Mouse (Mus musculus) lung, postnatal 0 days (tissue): Measurements from ENCODE around the gene Syngr4. TPM values are rescaled to one million over a fixed set of nuclear protein-coding genes. Genes with fewer than 3 reads are reported as not detected.
A peak's percentile ranks its signal among the peaks of the same experiment; 100 is the strongest.

Source experiments
- ATAC-seq: fragments of 200-750 bp; cut with Nextera tagmentation; 2 replicates; pipeline ENCODE4 v1.8.0; 2017; ENCODE audit warnings: moderate library complexity
- DNase-seq: peaks from one replicate; pipeline ENCODE4 v3.0.0-alpha.2; 2016; ENCODE audit warnings: low spot score
- H3K27ac ChIP-seq: fragments of 300-500 bp; sonication (generic); 2 replicates; pipeline ENCODE4 v1.5.1; 2014; ENCODE audit warnings: antibody characterized with exemption, mild to moderate bottlenecking, low read length, mixed read lengths
- H3K27me3 ChIP-seq: fragments of 300-500 bp; sonication (generic); replicated peaks from 2 replicates; pipeline ENCODE4 v1.6.1; 2014; ENCODE audit warnings: low read length, mixed read lengths; ENCODE audit not compliant: insufficient read depth
- H3K36me3 ChIP-seq: fragments of 300-500 bp; sonication (generic); 2 replicates; pipeline ENCODE4 v1.6.1; 2014; ENCODE audit warnings: low read length, mixed read lengths; ENCODE audit not compliant: insufficient read depth
- H3K4me1 ChIP-seq: fragments of 300-500 bp; sonication (generic); 2 replicates; pipeline ENCODE4 v1.6.1; 2014; ENCODE audit warnings: antibody characterized with exemption, low read depth, low read length, mixed read lengths; ENCODE audit not compliant: insufficient read depth
- H3K4me2 ChIP-seq: fragments of 300-500 bp; sonication (generic); replicated peaks from 2 replicates; pipeline ENCODE4 v1.6.1; 2014; ENCODE audit warnings: low read depth, mild to moderate bottlenecking, low read length, moderate library complexity, mixed read lengths
- H3K4me3 ChIP-seq: fragments of 300-500 bp; sonication (generic); 2 replicates; pipeline ENCODE4 v1.5.1; 2014; ENCODE audit warnings: low read depth, low read length
- H3K9ac ChIP-seq: fragments of 300-500 bp; sonication (generic); replicated peaks from 2 replicates; pipeline ENCODE4 v1.6.1; 2014; ENCODE audit warnings: low read depth, mild to moderate bottlenecking
- H3K9me3 ChIP-seq: fragments of 300-500 bp; sonication (generic); 2 replicates; pipeline ENCODE4 v1.6.1; 2016; ENCODE audit warnings: low read length, mixed read lengths
- CTCF ChIP-seq: IDR thresholded peaks from 2 replicates; pipeline ENCODE4 v1.5.1; 2016; ENCODE audit warnings: antibody characterized with exemption, mild to moderate bottlenecking
- EP300 ChIP-seq: IDR thresholded peaks from 2 replicates; pipeline ENCODE4 v1.6.1; 2016; ENCODE audit warnings: antibody characterized with exemption, mild to moderate bottlenecking, control low read depth
- WGBS: fragments of 180-500 bp; shearing (Covaris S2); extraction: QIAGEN DNeasy Blood & Tissue Kit; methylation state at CpG from one replicate; pipeline ENCODE4 v1.1.7; 2014; 5-methylcytosine and 5-hydroxymethylcytosine counted together
- polyA plus RNA-seq: library from polyadenylated mRNA; unstranded; fragments of >200 nt; fragmentation: Nextera tagmentation; extraction: Ambion mirVana; gene quantifications from 2 replicates; pipeline ENCODE4 v1.2.1, GENCODE M21; 2015

The Syngr4 gene
- polyA plus RNA-seq, 1 experiment from 2014 or later, result 0.23 TPM

GRCm38 (mm10) chr7:45873061-45873947, 23.2 kb downstream of the Syngr4 start:
- no peaks in the 10 kb centered on the region for H3K9me3 ChIP-seq
- peak overlapping the region; percentile 97 for H3K9ac ChIP-seq
- TF ChIP-seq CTCF (peak; percentile 59), EP300 (no peak)
- H3K27ac ChIP-seq, result peak overlapping the region; percentile 95
- peaks cover 24% of the 10 kb centered on the region; the same call in 1 of the 2 replicates for H3K27me3 ChIP-seq
- H3K4me1 ChIP-seq, result peaks cover 13% of the 10 kb centered on the region
- peak overlapping the region; percentile 82 for H3K4me2 ChIP-seq
- 1% methylated on average over 28 of the region's 28 CpGs for WGBS
- H3K4me3 ChIP-seq, result peak overlapping the region; percentile 91
- H3K36me3 ChIP-seq, result peaks cover 20% of the 10 kb centered on the region
- ATAC-seq, result peak; percentile 72
- DNase-seq, result peak; percentile 76

DNA sequence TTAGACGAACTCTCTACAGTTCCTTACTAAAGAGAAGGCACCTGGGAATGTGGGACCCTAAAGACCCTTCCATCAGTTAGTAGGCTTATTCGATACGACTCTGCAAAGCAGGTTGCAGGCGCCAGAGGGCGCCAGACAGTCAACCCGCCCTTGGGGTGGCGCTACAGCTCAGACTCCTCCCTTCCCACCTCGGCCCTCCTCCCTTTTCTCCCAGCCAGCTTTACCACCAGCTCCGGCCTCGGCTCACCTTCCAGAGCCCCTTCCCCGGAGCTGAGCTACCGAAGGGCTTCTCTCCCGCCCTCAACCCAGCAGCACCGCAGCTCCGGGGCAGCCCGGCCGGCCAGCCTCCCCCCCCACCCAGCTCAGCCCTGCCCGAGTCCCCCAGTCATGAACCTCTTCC, 23.9 kb downstream of the Syngr4 start, which contains the start of gene Kdelr1:
Gene Kdelr1 (plus strand): TSS at position 149 of the 400 bp plus-strand sequence.
- peak within 1 kb of the TSS; percentile 97 for H3K9ac ChIP-seq
- ATAC-seq (peak; percentile 80), DNase-seq (peak; percentile 96)
- peaks cover 20% of the 10 kb centered on the region for H3K36me3 ChIP-seq
- H3K27ac ChIP-seq, result peak within 1 kb of the TSS; percentile 95
- H3K4me3 ChIP-seq, result peak within 1 kb of the TSS; percentile 91
- peaks cover 24% of the 10 kb centered on the region; the same call in 1 of the 2 replicates for H3K27me3 ChIP-seq
- peak within 1 kb of the TSS; percentile 82 for H3K4me2 ChIP-seq
- H3K9me3 ChIP-seq, result no peaks in the 10 kb centered on the region
- WGBS, result under 1% methylated on average over 18 of the region's 18 CpGs
- TF ChIP-seq CTCF (peak; percentile 96), EP300 (no peak)
- H3K4me1 ChIP-seq, result peaks cover 13% of the 10 kb centered on the region

GRCm38 (mm10) chr7:45870282-45871058, 26.0 kb downstream of the Syngr4 start:
- peaks cover 13% of the 10 kb centered on the region for H3K4me1 ChIP-seq
- whole genome bisulfite sequencing, result 4% methylated on average over 26 of the region's 30 CpGs
- no peak overlapping the region for H3K9ac ChIP-seq
- no peaks in the 10 kb centered on the region for H3K9me3 ChIP-seq
- H3K36me3 ChIP-seq, result peaks cover 1% of the 10 kb centered on the region; the same call in 1 of the 2 replicates
- ATAC-seq (no peak), DNase-seq (no peak)
- H3K4me2 ChIP-seq, result peak overlapping the region; percentile 22
- no peak overlapping the region for H3K27ac ChIP-seq
- H3K27me3 ChIP-seq, result peaks cover 27% of the 10 kb centered on the region; the same call in 1 of the 2 replicates
- no peak overlapping the region for H3K4me3 ChIP-seq
- TF ChIP-seq EP300 (no peak), CTCF (no peak)

- Histone ChIP-seq H3K27ac (no peak overlapping the region), H3K4me1 (peaks cover 9% of the 10 kb centered on the region), H3K27me3 (peaks cover 27% of the 10 kb centered on the region; the same call in 1 of the 2 replicates), H3K36me3 (no peaks in the 10 kb centered on the region), H3K9me3 (no peaks in the 10 kb centered on the region), H3K4me3 (no peak overlapping the region), H3K9ac (no peak overlapping the region), H3K4me2 (no peak overlapping the region)
- ATAC-seq (no peak), DNase-seq (no peak)
- TF ChIP-seq CTCF (no peak), EP300 (no peak)
- 5% methylated on average over 13 of the region's 14 CpGs for WGBS
These were observed 26.7 kb downstream of the Syngr4 start for GRCm38 (mm10) chr7:45869787-45870186.

GRCm38 (mm10) chr7:45869107-45869670, 27.3 kb downstream of the Syngr4 start:
- H3K4me2 ChIP-seq, result no peak overlapping the region
- no peak overlapping the region for H3K4me3 ChIP-seq
- no peaks in the 10 kb centered on the region for H3K36me3 ChIP-seq
- H3K4me1 ChIP-seq, result peaks cover 9% of the 10 kb centered on the region
- DNase-seq (no peak), ATAC-seq (no peak)
- WGBS, result 23% methylated on average over 8 of the region's 8 CpGs
- TF ChIP-seq EP300, result no peak
- no peak for TF ChIP-seq CTCF
- H3K27me3 ChIP-seq, result peaks cover 27% of the 10 kb centered on the region; the same call in 1 of the 2 replicates
- H3K9ac ChIP-seq, result no peak overlapping the region
- no peak overlapping the region for H3K27ac ChIP-seq
- H3K9me3 ChIP-seq, result no peaks in the 10 kb centered on the region

DNA sequence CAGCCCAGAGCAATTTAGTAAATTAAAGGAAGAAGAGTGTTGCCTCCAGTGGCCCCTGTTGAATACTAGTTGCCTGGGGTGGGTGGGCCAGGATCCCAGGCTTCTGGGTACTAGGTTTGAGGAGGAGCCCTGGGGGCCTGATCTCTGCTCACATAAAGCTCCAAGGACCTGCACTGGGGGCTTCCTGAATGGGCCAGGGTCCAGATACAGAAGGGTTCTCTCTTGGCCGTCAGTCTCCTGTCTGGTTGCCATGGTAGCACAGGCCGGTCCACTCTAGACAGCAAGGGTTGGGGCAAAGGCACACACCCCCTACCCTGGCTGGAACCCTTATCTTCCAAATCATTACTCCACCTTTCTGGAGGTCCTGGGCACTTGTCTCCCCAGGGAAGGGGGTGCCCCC, 28.6 kb downstream of the Syngr4 start:
- Histone ChIP-seq H3K9me3 (no peaks in the 10 kb centered on the region), H3K27me3 (peaks cover 27% of the 10 kb centered on the region; the same call in 1 of the 2 replicates), H3K9ac (no peak overlapping the region), H3K27ac (no peak overlapping the region), H3K36me3 (no peaks in the 10 kb centered on the region), H3K4me3 (no peak overlapping the region), H3K4me1 (peaks cover 5% of the 10 kb centered on the region), H3K4me2 (no peak overlapping the region)
- DNase-seq (no peak), ATAC-seq (no peak)
- 22% methylated on average over 2 of the region's 2 CpGs for WGBS
- no peak for TF ChIP-seq CTCF
- TF ChIP-seq EP300, result no peak
